Mouse (Mus musculus) cerebellum, adult 2 months (tissue): ENCODE measurements at regions not wholly inside any gene's neighbourhood (a gene's known extent, or its start where the extent isn't known, plus 50 kb on each side); places are given as distances from the start of the nearest gene placed in this dataset.

Experiments
- DNase-seq, 2 experiments: peaks; one replicate each; pipeline ENCODE4 v3.0.0; 2021
- H3K27ac ChIP-seq: fragments of 200-500 bp; 2 replicates; pipeline ENCODE4 v1.5.1; 2012; ENCODE audit warnings: low read length, control low read depth, inconsistent platforms; ENCODE audit not compliant: insufficient read depth
- H3K27me3 ChIP-seq: fragments of 200-500 bp; 2 replicates; pipeline ENCODE4 v1.6.1; 2012; ENCODE audit warnings: inconsistent platforms, mild to moderate bottlenecking, low read length, moderate library complexity; ENCODE audit not compliant: control insufficient read depth, insufficient read depth
- H3K4me1 ChIP-seq: fragments of 200-500 bp; 2 replicates; pipeline ENCODE4 v1.6.1; 2011; ENCODE audit warnings: low read length; ENCODE audit not compliant: control insufficient read depth, insufficient read depth
- H3K4me3 ChIP-seq: fragments of 200-500 bp; replicated peaks from 2 replicates; pipeline ENCODE3; 2011; ENCODE audit warnings: mild to moderate bottlenecking, low read depth, low read length, control low read depth; ENCODE audit not compliant: insufficient read depth
- CTCF ChIP-seq: fragments of 200-500 bp; IDR thresholded peaks from 2 replicates; pipeline ENCODE4 v1.5.1; 2011; ENCODE audit warnings: low read depth, mild to moderate bottlenecking, control low read depth, low read length, moderate library complexity, borderline replicate concordance; ENCODE audit not compliant: insufficient read depth
- POLR2A ChIP-seq: fragments of 200-500 bp; IDR thresholded peaks from 2 replicates; pipeline ENCODE4 v1.6.1; 2011; ENCODE audit warnings: low read length, control low read depth, borderline replicate concordance; ENCODE audit not compliant: insufficient read depth
- whole genome bisulfite sequencing: fragments of 180-500 bp; shearing (Covaris S2); methylation state at CpG from one replicate; pipeline ENCODE4 v1.1.7; 2018; 5-methylcytosine and 5-hydroxymethylcytosine counted together

GRCm38 (mm10) chr9:34029503-34030169 lies 456.1 kb upstream of the Kirrel3 start:
- Histone ChIP-seq H3K4me3 (no peak overlapping the region), H3K27me3 (no peaks in the 10 kb centered on the region; the same call in 1 of the 2 replicates), H3K27ac (no peak overlapping the region), H3K4me1 (no peaks in the 10 kb centered on the region)
- TF ChIP-seq POLR2A (no peak), CTCF (no peak)
- WGBS: 52% methylated on average over 10 of the region's 10 CpGs
- no peak for DNase-seq

GRCm38 (mm10) chr9:34054435-34054834 lies 431.3 kb upstream of the Kirrel3 start:
- no peak for TF ChIP-seq POLR2A
- TF ChIP-seq CTCF: peak; percentile 19; the same call in 1 of the 2 replicates
- WGBS: 74% methylated on average over 2 of the region's 2 CpGs
- Histone ChIP-seq H3K4me3 (no peak overlapping the region), H3K27ac (no peak overlapping the region), H3K4me1 (no peaks in the 10 kb centered on the region), H3K27me3 (no peaks in the 10 kb centered on the region)
- DNase-seq: peak; percentile 7 to 12
